Mouse (Mus musculus): ENCODE measurements around the gene Gcnt1. TPM values are rescaled to one million over a fixed set of nuclear protein-coding genes. Genes with fewer than 3 reads are reported as not detected.

Gene Gcnt1
- polyA plus RNA-seq, 1 experiment from 2014 or later = 7.4 TPM

DNA sequence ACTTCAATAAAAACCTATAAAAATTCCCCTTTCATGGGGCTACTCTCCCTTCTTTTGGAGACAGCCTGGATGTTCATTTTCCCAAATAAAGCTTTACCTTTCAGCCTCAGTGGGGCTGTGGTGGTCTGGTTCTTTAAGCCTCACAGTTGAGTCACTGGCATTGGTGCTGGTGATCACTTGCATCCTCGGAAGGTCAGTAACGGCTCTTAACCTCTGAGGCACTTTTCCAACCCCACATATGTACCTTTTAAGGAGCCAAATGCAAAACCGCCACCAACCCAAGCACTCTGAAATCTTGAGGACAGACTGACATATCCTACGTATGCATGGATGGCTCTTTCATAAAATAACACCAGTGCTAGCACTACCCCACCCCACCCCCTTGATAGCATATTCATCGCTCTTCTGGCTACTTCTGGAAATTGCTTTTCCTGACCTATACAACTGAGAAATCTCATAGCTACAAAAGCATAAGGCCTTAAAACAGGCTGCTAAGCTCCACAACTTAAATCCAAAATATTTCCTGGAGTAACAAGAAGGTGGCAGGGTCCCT, 48.9 kb downstream of the Gcnt1 start:
- H3K9ac ChIP-seq = no peak overlapping the region
- no peak overlapping the region for H3K4me3 ChIP-seq
- ATAC-seq (ENCODE audit: extremely low read depth, insufficient number of reproducible peaks, low FRiP score, low TSS enrichment) = 0 out of 2 replicates have a peak, but pooled peaks have one; percentile 25
- WGBS = 56% methylated on average over 5 of the region's 5 CpGs
- no peaks in the 10 kb centered on the region for H3K9me3 ChIP-seq
- no peaks in the 10 kb centered on the region for H3K27me3 ChIP-seq (replicated peaks)
- H3K27ac ChIP-seq (replicated peaks) = peak overlapping the region; percentile 70
- H3K36me3 ChIP-seq = peaks cover 1% of the 10 kb centered on the region
- H3K4me2 ChIP-seq = peak overlapping the region; percentile 43
- peaks cover 34% of the 10 kb centered on the region for H3K4me1 ChIP-seq

DNA sequence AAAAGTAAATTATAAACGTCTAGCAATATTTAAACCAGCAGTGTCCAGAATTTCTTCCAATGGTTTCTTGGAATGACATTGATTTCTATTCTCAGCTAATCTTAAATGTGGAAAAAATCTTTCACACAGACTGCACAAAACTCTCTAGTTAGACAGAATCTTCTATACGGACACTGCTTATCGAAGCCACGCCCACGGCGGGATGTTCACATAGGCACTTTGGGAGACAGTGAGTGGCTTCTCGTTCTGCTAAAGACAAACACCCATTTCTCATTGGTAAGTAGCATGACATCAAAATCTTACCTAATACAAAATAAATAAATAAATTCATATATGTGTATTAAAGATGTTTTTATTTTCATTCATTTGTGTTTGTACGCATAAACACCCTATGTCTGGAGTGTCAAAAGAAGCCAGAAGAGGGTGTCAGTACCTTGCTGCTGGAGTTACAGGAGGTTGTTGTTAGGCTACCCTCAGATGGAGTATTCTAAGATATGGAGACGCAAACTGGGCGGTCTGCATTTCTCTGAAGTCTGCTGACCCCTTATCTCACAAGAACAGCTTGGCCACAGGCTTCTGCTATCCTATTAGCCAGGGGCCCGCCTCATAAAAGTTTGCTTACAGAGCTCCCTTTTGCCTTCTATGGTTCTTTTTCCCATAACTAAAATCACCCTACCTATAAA, 49.5 kb downstream of the Gcnt1 start:
- peak; percentile 80 for ATAC-seq (ENCODE audit: extremely low read depth, insufficient number of reproducible peaks, low FRiP score, low TSS enrichment)
- WGBS = 57% methylated on average over 11 of the region's 11 CpGs
- H3K36me3 ChIP-seq = no peaks in the 10 kb centered on the region
- H3K9me3 ChIP-seq = no peaks in the 10 kb centered on the region
- no peak overlapping the region for H3K9ac ChIP-seq
- no peak overlapping the region for H3K4me3 ChIP-seq
- H3K27ac ChIP-seq (replicated peaks) = peak overlapping the region; percentile 70
- peaks cover 32% of the 10 kb centered on the region for H3K4me1 ChIP-seq
- H3K27me3 ChIP-seq (replicated peaks) = no peaks in the 10 kb centered on the region
- H3K4me2 ChIP-seq = peak overlapping the region; percentile 43

DNA sequence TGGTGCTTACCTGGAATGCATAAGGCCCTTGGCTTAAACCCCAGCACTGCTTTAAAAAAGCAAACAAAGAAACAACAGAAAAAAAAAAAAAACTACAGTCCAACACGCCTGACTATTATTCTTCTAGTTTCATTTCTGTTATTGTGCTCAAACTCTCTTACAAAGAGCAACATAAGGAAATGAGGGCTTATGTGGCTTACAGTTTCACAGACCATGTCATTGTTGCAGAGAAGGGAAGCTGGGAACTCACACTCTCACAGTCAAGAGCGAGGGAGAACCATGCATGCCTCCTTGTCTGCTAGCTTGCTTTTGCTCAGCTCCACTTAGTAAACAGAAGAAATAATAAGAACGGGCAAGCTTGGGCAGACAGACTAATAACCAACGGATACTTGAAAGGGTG, 52.9 kb downstream of the Gcnt1 start:
- Histone ChIP-seq H3K9ac (no peak overlapping the region), H3K27me3 (replicated peaks) (no peaks in the 10 kb centered on the region), H3K4me2 (no peak overlapping the region), H3K27ac (replicated peaks) (no peak overlapping the region), H3K4me1 (peaks cover 28% of the 10 kb centered on the region), H3K4me3 (no peak overlapping the region), H3K9me3 (no peaks in the 10 kb centered on the region), H3K36me3 (no peaks in the 10 kb centered on the region)
- no peak for ATAC-seq (ENCODE audit: extremely low read depth, insufficient number of reproducible peaks, low FRiP score, low TSS enrichment)
- 81% methylated on average over 4 of the region's 4 CpGs for WGBS

DNA sequence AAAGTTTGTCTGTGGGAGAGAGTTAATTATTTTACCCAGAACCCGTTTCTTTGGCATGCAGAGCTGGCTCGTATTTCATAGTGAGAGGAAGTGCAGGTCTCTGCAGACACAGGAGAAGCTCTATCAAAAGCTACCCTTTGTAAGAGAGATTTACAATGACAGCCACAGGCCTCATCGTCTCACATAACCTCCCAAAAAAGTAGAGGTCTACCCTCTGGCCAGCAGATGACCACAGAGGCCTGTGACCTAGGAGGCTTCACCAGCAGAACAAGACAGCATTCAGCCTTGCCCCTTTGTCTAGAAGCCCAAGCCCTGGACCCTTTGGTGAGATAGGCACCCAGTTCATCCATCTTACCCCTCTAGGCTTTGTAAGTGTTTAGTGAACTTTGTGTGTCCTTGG, 53.9 kb downstream of the Gcnt1 start:
- H3K4me3 ChIP-seq = no peak overlapping the region
- no peak for ATAC-seq (ENCODE audit: extremely low read depth, insufficient number of reproducible peaks, low FRiP score, low TSS enrichment)
- peaks cover 18% of the 10 kb centered on the region for H3K4me1 ChIP-seq
- no peaks in the 10 kb centered on the region for H3K36me3 ChIP-seq
- 46% methylated on average over 3 of the region's 3 CpGs for WGBS
- H3K27ac ChIP-seq (replicated peaks) = no peak overlapping the region
- no peak overlapping the region for H3K4me2 ChIP-seq
- H3K9me3 ChIP-seq = no peaks in the 10 kb centered on the region
- no peak overlapping the region for H3K9ac ChIP-seq
- H3K27me3 ChIP-seq (replicated peaks) = no peaks in the 10 kb centered on the region

DNA sequence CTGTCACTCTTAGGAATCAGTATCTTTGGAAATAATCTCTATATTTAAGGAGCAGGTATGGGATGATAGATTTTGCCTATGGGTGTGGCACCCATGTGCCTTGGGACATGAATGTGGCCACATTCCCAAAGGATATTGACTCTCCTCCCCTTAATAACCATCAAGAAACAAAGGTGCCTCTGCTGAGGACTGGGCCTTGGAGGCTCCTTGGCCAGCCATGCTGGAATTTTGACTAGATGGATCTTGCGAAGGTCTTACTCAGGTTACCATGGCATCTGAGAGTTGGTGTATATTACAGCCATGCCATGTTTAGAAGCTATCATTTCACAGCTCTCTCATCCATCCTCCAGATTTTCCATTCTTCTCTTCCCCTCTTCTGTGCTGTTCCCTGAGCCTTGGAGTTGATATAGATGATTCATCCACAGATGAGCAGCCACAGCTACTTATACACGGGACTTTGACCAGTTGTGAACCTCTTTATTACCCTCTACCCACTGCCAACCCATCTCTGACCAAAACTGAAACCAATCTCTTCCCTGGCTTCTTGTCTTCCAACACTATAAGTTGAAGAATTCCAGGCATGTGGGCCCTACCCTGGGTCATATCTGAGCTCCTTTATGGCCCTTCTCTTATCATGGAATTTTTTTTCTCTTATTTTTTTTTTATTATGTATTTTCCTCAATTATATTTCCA, 56.2 kb downstream of the Gcnt1 start:
- Histone ChIP-seq H3K36me3 (no peaks in the 10 kb centered on the region), H3K27me3 (replicated peaks) (no peaks in the 10 kb centered on the region), H3K4me3 (no peak overlapping the region), H3K27ac (replicated peaks) (no peak overlapping the region), H3K9ac (no peak overlapping the region), H3K4me1 (peaks cover under 1% of the 10 kb centered on the region; the same call in 1 of the 2 replicates), H3K4me2 (no peak overlapping the region), H3K9me3 (no peaks in the 10 kb centered on the region)
- 88% methylated on average over 2 of the region's 2 CpGs for WGBS
- no peak for ATAC-seq (ENCODE audit: extremely low read depth, insufficient number of reproducible peaks, low FRiP score, low TSS enrichment)

DNA sequence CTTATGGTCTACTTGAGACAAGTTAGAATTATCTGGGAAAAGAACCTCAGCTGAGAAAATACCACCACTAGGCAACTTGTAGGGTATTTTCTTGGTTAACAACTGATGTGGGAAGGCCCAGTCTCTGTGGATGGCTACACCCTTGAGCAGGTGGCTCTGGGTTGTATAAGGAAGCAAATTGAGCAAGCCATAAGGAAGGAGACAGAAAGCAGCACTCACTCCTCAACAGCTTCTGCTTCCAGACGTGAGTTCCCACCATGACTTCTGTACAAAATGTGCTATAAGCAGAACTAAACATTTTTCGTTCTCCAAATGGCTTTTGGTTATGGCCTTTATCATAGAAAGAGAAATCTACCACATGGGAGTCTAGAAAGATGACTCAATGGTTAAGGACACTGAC, 58.2 kb downstream of the Gcnt1 start:
- Histone ChIP-seq H3K27me3 (replicated peaks) (no peaks in the 10 kb centered on the region), H3K9me3 (no peaks in the 10 kb centered on the region), H3K36me3 (no peaks in the 10 kb centered on the region), H3K4me1 (no peaks in the 10 kb centered on the region), H3K4me2 (no peak overlapping the region), H3K9ac (no peak overlapping the region), H3K4me3 (no peak overlapping the region), H3K27ac (replicated peaks) (no peak overlapping the region)
- ATAC-seq (ENCODE audit: extremely low read depth, insufficient number of reproducible peaks, low FRiP score, low TSS enrichment) = no peak
- WGBS = 72% methylated on average over 2 of the region's 2 CpGs

DNA sequence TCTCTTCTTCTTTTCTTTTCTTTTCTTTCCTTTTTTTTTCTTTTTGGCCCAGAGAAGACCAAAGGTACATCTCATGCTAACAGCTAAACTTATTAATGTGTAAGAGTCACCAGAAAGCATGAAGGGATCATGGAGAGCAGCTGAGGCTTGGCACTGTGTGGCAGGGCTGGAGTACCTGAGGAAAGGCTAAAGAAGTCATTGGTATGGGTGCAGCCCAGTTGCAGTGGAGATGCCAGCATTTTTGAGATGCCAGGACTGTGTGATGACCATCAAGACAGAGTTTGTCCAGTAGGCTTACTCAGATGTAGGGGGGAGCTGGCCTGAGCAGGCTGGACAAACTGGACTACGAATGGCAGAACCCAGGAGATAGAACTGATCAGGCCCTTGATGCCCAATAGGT, 58.9 kb downstream of the Gcnt1 start:
- Histone ChIP-seq H3K4me1 (no peaks in the 10 kb centered on the region), H3K36me3 (no peaks in the 10 kb centered on the region), H3K27me3 (replicated peaks) (no peaks in the 10 kb centered on the region), H3K9ac (no peak overlapping the region), H3K4me2 (no peak overlapping the region), H3K27ac (replicated peaks) (no peak overlapping the region), H3K9me3 (no peaks in the 10 kb centered on the region), H3K4me3 (no peak overlapping the region)
- WGBS = 86% methylated on average over 1 of the region's 1 CpGs
- ATAC-seq (ENCODE audit: extremely low read depth, insufficient number of reproducible peaks, low FRiP score, low TSS enrichment) = no peak

DNA sequence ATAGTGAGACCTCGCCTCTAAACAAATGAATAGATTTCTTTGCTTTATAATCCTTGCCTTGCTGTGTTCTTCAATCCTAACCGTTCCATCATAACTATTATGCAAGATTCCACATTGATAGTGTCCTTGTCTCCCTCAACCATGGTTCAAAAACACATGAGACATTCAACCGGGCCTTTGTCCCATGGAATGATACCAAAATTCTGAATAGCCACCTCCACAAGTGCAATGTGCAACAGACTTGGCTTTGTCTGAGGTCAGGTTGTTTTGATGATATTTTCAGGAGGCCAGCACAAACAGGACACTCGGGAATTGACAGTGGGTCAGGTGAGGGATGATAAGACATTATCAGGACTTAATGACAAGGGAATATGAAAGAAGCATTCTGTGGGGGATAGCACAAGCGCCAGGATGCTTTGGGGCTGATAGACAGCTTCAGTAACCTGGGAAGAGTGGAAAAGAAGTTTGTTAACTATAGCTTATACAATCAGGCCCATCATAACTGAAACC, 59.9 kb downstream of the Gcnt1 start:
- Histone ChIP-seq H3K27ac (replicated peaks) (no peak overlapping the region), H3K9me3 (no peaks in the 10 kb centered on the region), H3K4me1 (no peaks in the 10 kb centered on the region), H3K27me3 (replicated peaks) (no peaks in the 10 kb centered on the region), H3K4me3 (no peak overlapping the region), H3K9ac (no peak overlapping the region), H3K4me2 (no peak overlapping the region), H3K36me3 (no peaks in the 10 kb centered on the region)
- no peak for ATAC-seq (ENCODE audit: extremely low read depth, insufficient number of reproducible peaks, low FRiP score, low TSS enrichment)
- WGBS = 72% methylated on average over 5 of the region's 5 CpGs

DNA sequence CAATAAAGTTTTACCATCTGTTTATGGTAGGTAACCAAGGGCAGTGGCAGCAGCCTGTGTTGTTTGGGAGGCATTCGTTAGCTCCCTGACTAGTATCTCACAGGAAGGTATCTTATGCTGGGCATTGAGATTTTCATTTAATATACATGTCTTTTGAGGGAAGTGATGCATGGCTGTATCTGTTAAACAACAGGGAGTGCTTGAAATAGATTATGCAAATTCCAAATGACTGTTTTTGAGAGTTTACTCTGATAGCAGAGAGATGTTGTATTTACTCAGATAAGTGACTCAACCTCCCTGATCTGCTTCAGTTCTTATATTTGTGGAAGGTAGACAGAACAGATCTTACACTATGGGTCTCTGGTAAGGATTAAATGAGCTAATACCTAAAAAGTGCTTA, 61.1 kb downstream of the Gcnt1 start:
- 74% methylated on average over 1 of the region's 1 CpGs for WGBS
- Histone ChIP-seq H3K27me3 (replicated peaks) (no peaks in the 10 kb centered on the region), H3K36me3 (no peaks in the 10 kb centered on the region), H3K9me3 (no peaks in the 10 kb centered on the region), H3K4me2 (no peak overlapping the region), H3K4me1 (no peaks in the 10 kb centered on the region), H3K4me3 (no peak overlapping the region), H3K9ac (no peak overlapping the region), H3K27ac (replicated peaks) (no peak overlapping the region)
- no peak for ATAC-seq (ENCODE audit: extremely low read depth, insufficient number of reproducible peaks, low FRiP score, low TSS enrichment)

DNA sequence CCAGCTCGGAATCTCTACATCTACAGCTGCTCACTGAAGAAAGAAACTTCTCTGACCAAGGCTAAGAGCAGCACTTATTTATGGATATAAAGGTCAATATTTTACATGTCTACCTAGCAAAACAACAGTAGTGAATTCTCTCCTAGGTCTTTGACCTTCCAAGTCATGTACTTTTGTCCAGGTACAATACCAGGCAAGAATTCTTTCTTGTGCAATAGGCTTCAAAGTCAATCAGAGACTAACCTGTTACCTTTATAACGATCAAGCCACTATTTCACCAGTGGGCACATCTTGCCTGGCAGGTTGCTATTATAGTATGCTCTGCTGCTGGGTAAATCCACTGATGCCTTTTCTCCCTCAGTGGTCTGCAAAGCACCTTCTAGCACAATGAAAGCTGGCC, 61.6 kb downstream of the Gcnt1 start:
- Histone ChIP-seq H3K27me3 (replicated peaks) (no peaks in the 10 kb centered on the region), H3K4me2 (no peak overlapping the region), H3K4me1 (no peaks in the 10 kb centered on the region), H3K27ac (replicated peaks) (no peak overlapping the region), H3K9me3 (no peaks in the 10 kb centered on the region), H3K9ac (no peak overlapping the region), H3K36me3 (no peaks in the 10 kb centered on the region), H3K4me3 (no peak overlapping the region)
- no peak for ATAC-seq (ENCODE audit: extremely low read depth, insufficient number of reproducible peaks, low FRiP score, low TSS enrichment)
- WGBS = 81% methylated on average over 2 of the region's 2 CpGs

DNA sequence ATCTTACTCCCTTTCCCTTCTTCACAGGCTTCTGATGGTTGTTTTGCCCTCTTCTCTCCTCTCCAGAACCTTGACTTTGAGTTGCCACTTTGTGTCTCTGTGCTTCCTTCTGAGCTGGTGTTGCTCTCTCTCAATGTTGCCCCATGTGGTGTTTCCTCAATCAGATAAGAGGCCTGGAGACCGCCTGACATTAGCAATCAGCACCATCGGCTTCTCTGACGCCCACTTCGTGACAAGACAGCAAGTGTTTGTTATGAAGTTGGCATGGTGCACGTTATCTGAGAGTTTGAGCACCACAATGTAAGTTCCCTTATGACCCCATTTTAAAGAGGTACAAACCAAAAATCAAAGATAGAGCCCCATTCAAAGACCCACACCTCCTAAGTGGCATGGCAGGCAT, 76.6 kb downstream of the Gcnt1 start:
- no peak overlapping the region for H3K4me2 ChIP-seq
- no peak for ATAC-seq (ENCODE audit: extremely low read depth, insufficient number of reproducible peaks, low FRiP score, low TSS enrichment)
- H3K27me3 ChIP-seq (replicated peaks) = no peaks in the 10 kb centered on the region
- no peaks in the 10 kb centered on the region for H3K36me3 ChIP-seq
- H3K9me3 ChIP-seq = no peaks in the 10 kb centered on the region
- no peak overlapping the region for H3K27ac ChIP-seq (replicated peaks)
- H3K4me3 ChIP-seq = no peak overlapping the region
- 42% methylated on average over 5 of the region's 5 CpGs for WGBS
- H3K4me1 ChIP-seq = peaks cover 7% of the 10 kb centered on the region
- no peak overlapping the region for H3K9ac ChIP-seq

Data from heart, embryonic 13.5 days (tissue).